Mouse (Mus musculus): ENCODE measurements around the gene Rbfox1.

The Rbfox1 gene

DNA sequence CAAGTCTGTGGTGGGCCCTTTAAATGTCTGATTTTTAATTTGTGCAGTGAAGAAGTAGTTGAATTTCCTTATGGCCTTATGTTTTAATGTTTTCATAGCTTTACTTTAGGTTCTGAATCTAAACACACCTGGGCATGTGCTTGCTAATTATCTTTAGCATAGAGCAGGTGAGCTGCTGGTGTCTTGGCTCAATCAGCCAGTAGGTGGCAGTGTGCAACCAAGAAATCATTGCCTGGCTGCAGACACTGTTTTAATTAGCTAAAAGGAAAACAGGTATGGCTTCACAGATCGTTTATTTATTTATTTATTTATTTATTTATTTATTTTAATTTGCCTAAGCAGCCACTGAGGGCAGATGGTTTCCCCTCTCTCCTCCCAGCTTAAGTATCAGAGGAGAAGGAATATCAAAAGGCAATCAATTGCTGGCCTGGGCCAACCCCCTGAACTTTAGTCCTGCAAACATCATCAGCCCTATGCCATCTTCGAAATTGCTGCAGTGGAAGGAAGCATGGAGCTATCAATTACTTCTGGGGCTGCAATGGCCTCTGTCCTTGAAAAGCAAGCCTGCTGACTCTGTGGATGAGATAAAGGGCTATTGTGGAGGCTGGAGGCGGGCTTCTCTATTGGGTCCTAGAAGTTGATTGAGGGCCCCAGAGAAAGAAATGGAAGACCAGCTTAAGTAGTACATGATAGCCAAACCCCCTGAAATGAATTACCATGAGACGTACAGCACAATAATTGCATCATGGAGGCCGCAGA, 618.6 kb downstream of the Rbfox1 start:
- DNase-seq = peak; percentile 58

GRCm38 (mm10) chr16:6508924-6509323, 623.8 kb downstream of the Rbfox1 start:
- DNase-seq = no peak

DNA sequence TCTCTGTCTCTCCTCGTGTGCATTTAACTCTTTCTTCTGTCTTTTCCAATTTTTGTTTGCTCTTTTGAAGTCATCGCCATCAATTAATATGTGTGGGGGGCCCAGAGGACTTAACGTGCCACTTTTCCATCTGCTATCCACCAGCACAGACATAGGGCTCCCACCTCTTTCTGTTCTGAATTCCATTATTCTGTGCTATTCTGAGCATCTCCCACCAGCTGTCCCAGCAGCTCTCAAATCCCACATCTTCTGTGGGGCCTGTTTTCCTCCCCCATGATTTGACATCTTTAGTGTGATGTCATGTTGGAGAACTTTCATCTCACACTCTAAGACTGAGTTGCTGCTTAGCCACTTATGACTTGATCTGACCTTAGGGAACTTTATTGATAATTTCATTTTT, 634.3 kb downstream of the Rbfox1 start:
- no peak for DNase-seq

GRCm38 (mm10) chr16:6525507-6526170, 640.5 kb downstream of the Rbfox1 start:
- DNase-seq = no peak

DNA sequence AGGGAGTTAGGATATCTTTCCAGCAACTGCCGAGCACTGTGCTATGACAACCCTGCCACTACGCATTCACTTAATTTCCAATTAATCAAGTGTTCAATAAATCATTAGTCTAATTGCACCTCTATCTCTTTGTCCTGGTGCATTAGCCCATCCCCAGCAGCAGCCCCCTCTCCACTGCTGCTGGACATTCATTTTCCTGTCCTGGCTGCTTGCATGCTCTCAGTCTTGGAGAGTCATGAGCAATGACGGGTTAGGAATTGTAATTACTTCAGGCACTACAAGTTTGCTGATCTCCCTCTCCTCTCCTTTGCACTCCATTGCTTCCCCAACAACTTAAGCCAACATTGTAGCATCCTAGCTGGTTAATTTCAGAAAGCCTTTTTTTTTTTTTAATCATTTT, 646.3 kb downstream of the Rbfox1 start:
- no peak for DNase-seq

- DNase-seq = no peak
Measured at GRCm38 (mm10) chr16:6532077-6532995, 647.2 kb downstream of the Rbfox1 start.

DNA sequence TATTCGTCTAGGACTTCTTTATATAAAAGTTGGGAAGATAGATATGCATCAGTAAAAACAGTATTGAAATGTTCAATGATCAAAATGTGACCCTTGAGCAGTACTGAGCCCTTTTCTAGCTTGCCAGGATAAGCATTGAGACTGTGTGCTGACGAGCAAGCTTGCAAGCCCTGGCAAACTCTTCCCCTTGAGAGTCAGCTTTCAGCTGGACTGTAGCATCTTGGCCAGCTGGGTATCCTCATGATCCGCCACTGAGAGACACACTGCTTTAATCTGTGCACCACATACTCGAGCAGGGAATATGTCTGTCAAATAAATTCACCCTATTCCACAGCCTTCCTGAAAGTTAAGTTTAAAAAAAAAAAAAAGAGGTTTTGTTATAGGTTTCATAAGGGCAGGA, 670.6 kb downstream of the Rbfox1 start:
- no peak for DNase-seq

GRCm38 (mm10) chr16:6557726-6558125, 672.6 kb downstream of the Rbfox1 start:
- DNase-seq = no peak

DNA sequence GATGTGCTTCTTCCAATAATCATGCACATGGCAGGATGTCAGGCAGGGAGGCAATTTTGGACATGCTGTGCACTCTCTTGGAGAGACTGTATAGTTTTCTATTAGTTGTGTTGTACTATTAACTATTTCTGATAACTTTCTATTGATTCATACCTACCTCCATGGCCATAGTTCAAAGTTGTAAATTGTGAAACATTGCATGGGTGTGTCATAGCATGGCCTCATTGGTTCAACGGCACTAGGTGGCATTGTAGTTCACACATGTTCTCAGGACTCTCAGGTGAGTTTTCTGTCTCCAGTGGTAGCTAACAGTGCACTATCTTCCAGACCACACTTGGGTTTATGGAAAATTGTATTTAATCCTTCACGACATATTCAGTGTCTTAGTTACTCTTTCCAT, 699.5 kb downstream of the Rbfox1 start:
- DNase-seq = no peak

GRCm38 (mm10) chr16:6585204-6585603, 700.0 kb downstream of the Rbfox1 start:
- DNase-seq = no peak

GRCm38 (mm10) chr16:6616526-6616925, 731.4 kb downstream of the Rbfox1 start:
- DNase-seq = no peak

DNA sequence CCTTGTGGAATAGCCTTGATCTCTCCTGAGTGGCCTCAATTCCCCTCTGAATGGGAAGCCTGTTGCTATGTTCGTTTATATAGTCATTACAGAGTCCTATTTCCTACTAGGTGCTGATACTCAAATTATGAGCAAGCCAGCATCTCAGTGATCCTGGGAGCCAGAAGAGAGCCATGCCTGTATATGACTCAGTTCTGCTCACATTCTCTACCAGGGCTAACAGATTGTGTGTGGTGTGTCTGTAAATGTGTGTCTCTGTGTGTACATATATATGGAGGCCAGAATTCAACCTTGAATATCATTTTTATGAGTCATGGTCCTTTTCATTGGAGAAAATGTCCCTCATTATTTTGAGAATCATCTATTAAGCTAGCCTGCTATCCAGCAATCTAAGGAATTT, 755.2 kb downstream of the Rbfox1 start:
- DNase-seq = no peak

DNA sequence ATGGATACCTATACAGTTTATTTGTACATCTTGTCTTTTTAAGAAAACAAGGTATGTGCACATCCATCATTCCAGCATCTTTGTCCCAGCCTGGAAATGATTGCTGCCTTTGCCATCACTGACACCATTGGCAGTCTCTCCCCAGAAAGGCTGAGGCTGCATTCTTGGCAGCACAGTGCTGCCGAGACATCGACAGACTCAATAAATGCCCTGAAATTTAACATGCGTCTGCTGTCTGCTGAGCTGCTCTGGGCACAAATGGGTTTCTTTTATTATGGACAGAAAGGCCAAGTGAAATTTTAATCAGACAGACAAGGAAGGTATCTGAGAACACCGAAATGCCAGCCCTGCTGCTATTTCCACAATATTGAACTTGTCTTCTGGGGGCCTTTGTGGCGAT, 761.8 kb downstream of the Rbfox1 start:
- DNase-seq = no peak

DNA sequence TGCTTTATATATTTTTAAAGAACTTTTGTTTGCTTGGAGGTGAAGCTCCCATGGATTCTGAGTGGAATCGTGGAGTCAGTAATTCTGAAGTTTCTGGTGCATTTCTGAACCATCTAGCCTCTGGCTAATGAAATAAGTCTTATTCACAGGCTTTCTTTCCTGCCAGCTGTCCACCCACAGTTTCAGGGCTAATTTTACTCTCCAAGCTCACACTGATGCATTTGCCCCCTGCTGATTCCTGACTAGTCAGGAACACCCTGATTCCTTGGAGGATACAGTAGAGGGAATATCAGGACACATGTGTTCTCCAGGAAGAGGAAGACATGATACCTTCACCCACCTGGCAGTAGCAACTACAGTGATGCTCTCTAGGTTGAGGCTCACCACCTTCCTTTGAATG, 763.6 kb downstream of the Rbfox1 start:
- DNase-seq = no peak

DNA sequence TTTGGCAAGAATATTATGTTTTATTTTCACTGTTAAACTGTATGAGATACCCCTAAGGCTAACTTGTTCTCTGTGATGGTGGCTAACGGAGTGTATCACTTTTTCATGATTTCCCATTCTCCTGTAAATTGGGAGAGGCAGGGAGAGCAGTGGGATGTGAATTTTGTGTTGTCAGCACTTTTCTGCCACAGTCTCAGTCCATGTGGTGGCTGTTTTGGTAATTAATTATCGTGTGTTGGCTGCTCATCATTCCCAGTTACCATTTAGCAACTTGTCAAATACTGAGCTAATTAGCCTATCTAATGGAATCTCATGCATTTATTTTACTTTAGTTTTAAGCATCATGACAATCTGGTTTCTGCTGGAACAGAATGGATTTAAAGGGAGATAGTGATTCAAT, 773.4 kb downstream of the Rbfox1 start:
- DNase-seq = no peak

DNA sequence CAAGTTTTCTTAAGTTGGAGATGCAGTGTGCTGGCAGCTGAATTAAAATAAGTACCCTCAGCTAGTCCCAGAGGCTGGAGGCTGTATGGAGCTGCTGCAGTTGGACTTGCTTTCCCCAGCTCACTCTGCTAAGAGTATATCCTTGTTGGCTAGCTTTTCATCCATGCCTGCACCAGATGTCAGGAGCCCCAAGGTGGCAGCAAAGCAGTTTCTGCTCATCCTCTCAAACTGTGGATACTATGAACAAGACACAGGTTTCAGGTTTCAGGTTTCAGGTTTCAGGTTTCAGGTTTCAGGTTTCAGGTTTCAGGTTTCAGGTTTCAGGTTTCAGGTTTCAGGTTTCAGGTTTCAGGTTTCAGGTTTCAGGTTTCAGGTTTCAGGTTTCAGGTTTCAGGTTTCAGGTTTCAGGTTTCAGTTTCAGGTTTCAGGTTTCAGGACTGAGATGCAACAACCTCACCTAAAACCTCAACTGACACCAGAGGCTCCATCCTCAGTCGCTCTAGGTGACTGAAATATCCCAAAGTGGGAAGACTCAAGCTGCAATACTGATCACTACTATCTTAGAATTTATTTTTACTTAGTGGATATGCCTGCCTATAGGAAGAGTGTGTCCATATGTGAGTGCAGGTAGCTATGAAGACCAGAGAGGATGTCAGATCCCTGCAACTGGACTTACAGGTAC, 801.1 kb downstream of the Rbfox1 start:
- DNase-seq = no peak

- no peak for DNase-seq
Measured at GRCm38 (mm10) chr16:6704847-6705246, 819.7 kb downstream of the Rbfox1 start.

GRCm38 (mm10) chr16:6712341-6712740, 827.2 kb downstream of the Rbfox1 start:
- no peak for DNase-seq

DNA sequence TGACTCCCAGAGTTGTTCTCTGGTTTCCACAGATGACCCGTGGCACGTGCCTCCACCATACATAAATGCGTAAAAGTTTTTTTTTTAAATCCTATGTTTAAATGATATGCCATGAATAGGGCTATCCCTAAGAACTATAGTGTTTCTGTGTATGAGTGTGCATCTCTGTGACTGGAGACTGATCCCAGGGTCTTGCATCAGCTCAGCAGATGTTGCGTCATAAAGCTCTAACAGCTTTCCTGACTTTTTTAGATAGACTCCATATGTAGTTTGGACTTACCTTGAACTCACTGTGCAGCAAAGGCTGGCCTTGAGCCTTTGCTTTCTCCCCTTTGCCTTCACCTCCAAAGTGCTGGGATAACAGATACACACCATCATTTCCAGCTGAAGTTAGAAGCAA, 830.1 kb downstream of the Rbfox1 start:
- no peak for DNase-seq

GRCm38 (mm10) chr16:6716214-6716911, 831.2 kb downstream of the Rbfox1 start:
- DNase-seq = no peak

DNA sequence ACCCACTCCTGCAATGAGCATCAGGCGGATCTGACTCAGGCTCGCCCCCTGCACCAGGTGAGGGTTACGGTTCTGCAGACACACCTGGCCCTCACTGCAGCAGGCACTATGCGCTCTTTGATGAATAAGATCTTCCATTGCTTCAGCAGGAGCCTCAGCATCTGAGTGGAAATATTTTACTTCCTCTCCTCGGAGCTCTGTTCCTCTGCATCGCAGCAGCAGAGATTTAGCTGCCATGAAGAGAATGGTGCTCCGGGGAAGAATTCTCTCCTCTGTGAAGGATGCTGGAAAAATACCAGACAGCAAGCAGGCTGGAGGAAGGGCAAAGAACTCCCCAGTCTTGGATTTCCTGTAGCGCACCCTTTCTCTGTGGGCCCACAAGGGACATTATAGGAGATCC, 833.9 kb downstream of the Rbfox1 start:
- DNase-seq = no peak

DNA sequence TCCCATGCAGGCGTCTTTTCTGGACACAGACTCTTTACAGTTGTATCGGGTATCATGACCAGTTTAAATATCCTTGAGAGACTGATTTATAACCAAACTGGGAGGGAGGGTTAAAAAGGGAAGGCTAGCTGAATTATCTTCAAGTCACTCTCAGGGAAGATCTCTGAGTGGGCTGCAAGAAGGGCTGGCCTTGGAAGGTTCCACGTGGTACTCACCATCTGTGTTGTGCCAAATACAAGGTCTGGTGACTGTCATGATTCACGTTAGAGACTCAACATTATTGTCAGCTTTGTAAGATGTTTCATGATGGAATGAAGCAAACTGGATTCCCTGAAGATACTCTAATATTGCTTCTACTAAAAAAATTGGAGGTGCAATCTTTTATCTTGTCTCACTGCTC, 847.5 kb downstream of the Rbfox1 start:
- DNase-seq = no peak

Measured in thymus, postnatal 4 days (tissue).